Mouse (Mus musculus) bone marrow, adult 2 months (tissue): ENCODE measurements around the gene Card19. TPM values are rescaled to one million over a fixed set of nuclear protein-coding genes. Genes with fewer than 3 reads are reported as not detected.

Experiments used
- H3K27ac ChIP-seq: fragments of 200-500 bp; 2 replicates; pipeline ENCODE4 v1.5.1; 2012; ENCODE audit warnings: low read depth, mild to moderate bottlenecking, control low read depth, inconsistent platforms, low read length; ENCODE audit not compliant: control insufficient read depth, poor library complexity, insufficient read depth
- H3K4me1 ChIP-seq: fragments of 200-500 bp; 2 replicates; pipeline ENCODE4 v1.6.1; 2011; ENCODE audit warnings: low read length; ENCODE audit not compliant: control insufficient read depth, insufficient read depth
- H3K4me3 ChIP-seq: fragments of 200-500 bp; replicated peaks from 2 replicates; pipeline ENCODE3; 2011; ENCODE audit warnings: mild to moderate bottlenecking, low read depth, low read length, control low read depth; ENCODE audit not compliant: control insufficient read depth
- CTCF ChIP-seq: fragments of 200-500 bp; IDR thresholded peaks from 2 replicates; pipeline ENCODE4 v1.5.1; 2011; ENCODE audit warnings: low read length, control low read depth; ENCODE audit not compliant: control insufficient read depth, insufficient read depth
- POLR2A ChIP-seq: fragments of 200-500 bp; IDR thresholded peaks from 2 replicates; pipeline ENCODE4 v1.6.1; 2011; ENCODE audit warnings: low read depth, mild to moderate bottlenecking, control low read depth, low read length, borderline replicate concordance; ENCODE audit not compliant: control insufficient read depth
- WGBS: fragments of 180-500 bp; shearing (Covaris S2); methylation state at CpG from one replicate; pipeline ENCODE4 v1.1.7; 2018; 5-methylcytosine and 5-hydroxymethylcytosine counted together
- polyA plus RNA-seq: library from polyadenylated mRNA; stranded (reverse); fragments of >200 nt; gene quantifications from 2 replicates; pipeline ENCODE4 v1.2.4, GENCODE M21; 2011; ENCODE audit warnings: low replicate concordance; ENCODE audit not compliant: missing spikeins, insufficient read depth, insufficient read length

Gene Card19
- polyA plus RNA-seq, 1 experiment, result 41.1 TPM

GRCm38 (mm10) chr13:49224314-49224713 is 8.5 kb upstream of the Card19 start:
- WGBS, result 70% methylated on average over 10 of the region's 10 CpGs
- TF ChIP-seq POLR2A (no peak), CTCF (no peak)
- peaks cover 3% of the 10 kb centered on the region for H3K4me1 ChIP-seq
- peak overlapping the region; percentile 55 for H3K27ac ChIP-seq
- no peak overlapping the region for H3K4me3 ChIP-seq

GRCm38 (mm10) chr13:49220912-49221311 is 5.1 kb upstream of the Card19 start:
- Histone ChIP-seq H3K4me1 (peaks cover 3% of the 10 kb centered on the region), H3K4me3 (no peak overlapping the region), H3K27ac (no peak overlapping the region)
- TF ChIP-seq POLR2A, result no peak
- TF ChIP-seq CTCF, result no peak
- WGBS, result 68% methylated on average over 5 of the region's 5 CpGs

DNA sequence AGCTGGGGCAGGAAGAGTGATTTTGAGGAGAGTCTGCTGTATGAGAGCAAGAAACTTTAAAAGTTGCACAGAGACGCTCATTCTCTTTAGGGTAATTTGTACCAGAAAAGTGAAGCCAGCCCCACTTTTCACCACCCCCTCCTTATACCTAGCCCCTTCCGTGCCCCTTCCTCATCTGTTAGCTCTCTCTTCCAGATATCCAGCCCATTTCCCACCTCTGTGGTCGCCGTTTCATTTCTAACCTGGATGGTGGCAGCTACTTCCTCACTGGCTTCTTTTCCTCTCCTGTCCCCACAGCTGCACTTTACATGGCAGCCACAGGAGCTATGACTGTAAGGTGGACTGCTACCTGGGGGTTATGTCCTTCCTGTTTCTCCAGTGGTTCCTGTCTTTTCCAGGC is 3.5 kb upstream of the Card19 start:
- Histone ChIP-seq H3K4me3 (no peak overlapping the region), H3K27ac (no peak overlapping the region), H3K4me1 (peaks cover 2% of the 10 kb centered on the region)
- WGBS, result 57% methylated on average over 4 of the region's 4 CpGs
- no peak for TF ChIP-seq CTCF
- no peak for TF ChIP-seq POLR2A

GRCm38 (mm10) chr13:49218651-49219050 is 2.8 kb upstream of the Card19 start:
- no peak overlapping the region for H3K27ac ChIP-seq
- WGBS, result 90% methylated on average over 3 of the region's 3 CpGs
- H3K4me1 ChIP-seq, result peaks cover 1% of the 10 kb centered on the region; the same call in 1 of the 2 replicates
- no peak for TF ChIP-seq POLR2A
- no peak overlapping the region for H3K4me3 ChIP-seq

DNA sequence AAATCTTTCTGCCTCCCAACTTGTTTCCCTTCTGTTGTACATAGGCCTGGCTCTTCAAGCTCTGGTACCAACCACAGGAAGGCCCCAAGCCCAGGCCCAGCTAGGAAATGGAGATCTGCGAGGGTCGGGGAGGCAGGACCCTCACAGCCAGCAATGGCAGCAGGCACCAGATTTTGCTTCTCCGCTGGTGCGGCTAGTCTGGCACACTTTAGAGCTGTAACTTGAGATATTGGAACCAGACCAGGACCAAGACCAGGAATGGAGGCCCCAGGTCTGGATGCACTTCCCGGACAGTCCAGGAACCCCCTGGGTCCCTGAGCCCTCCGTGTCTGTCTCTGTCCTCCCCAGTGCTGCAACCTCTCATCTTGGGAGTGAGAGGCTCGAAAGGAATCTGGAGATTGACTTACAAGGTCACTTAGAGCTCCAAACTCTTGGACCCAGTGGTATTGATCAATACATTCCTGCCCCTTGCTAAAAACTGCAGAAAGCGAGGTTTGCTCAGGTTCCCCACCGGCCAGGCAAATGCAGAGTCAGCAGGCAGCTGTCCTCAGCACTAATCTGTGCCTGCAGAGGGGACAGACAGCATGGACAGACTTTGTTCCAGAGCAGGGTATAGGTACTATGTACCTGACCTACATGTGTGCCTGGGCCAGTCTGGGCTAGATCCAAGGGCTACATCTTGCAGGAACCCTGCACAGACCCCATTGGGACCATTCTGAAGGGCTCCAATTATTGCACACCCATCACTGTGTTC is 1.1 kb upstream of the Card19 start:
- Histone ChIP-seq H3K4me3 (no peak overlapping the region), H3K4me1 (peaks cover 4% of the 10 kb centered on the region), H3K27ac (peak overlapping the region; percentile 98; the same call in 1 of the 2 replicates)
- TF ChIP-seq POLR2A (0 out of 2 replicates have a peak, but pooled peaks have one; percentile 3), CTCF (no peak)
- WGBS, result 89% methylated on average over 9 of the region's 9 CpGs

- Histone ChIP-seq H3K4me1 (peaks cover 4% of the 10 kb centered on the region), H3K27ac (peak overlapping the region; percentile 98), H3K4me3 (peak overlapping the region; percentile 72)
- 2% methylated on average over 17 of the region's 17 CpGs for WGBS
- TF ChIP-seq CTCF (no peak), POLR2A (no peak)
These were observed 349 bp upstream of the Card19 start for GRCm38 (mm10) chr13:49216220-49216552.

- WGBS, result 5% methylated on average over 5 of the region's 5 CpGs
- Histone ChIP-seq H3K27ac (peak overlapping the region; percentile 94), H3K4me1 (peaks cover 4% of the 10 kb centered on the region), H3K4me3 (peak overlapping the region; percentile 72)
- TF ChIP-seq CTCF (no peak), POLR2A (no peak)
These were observed 721 bp downstream of the Card19 start for GRCm38 (mm10) chr13:49215128-49215503.

DNA sequence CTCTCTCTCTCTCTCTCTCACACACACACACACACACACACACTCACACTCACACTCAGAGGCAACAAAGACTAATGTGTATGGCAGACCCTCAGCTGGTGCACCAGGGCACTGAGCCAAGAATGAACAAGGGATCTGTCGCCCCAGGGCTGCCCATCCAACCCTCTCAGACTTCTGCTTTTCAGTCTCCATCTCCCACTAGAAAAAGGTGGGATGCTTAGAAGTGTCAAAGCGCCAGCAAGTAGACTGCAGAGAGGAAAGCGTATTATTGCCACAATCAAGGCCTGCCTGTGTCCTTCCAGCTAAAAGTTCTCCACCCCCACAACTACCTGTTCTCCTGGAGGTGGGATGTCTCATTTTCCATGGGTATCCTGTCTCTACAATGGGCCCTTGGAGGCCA is 1.4 kb downstream of the Card19 start:
- Histone ChIP-seq H3K27ac (0 out of 2 replicates have a peak overlapping the region, but pooled peaks have one; percentile 3), H3K4me1 (peaks cover 4% of the 10 kb centered on the region), H3K4me3 (peak overlapping the region; percentile 29)
- no peak for TF ChIP-seq POLR2A
- TF ChIP-seq CTCF, result no peak
- 32% methylated on average over 3 of the region's 3 CpGs for WGBS
